Mouse (Mus musculus) layer of hippocampus, postnatal 25 days (tissue): Measurements from ENCODE around the gene Nr2c2ap. TPM values are rescaled to one million over a fixed set of nuclear protein-coding genes. Genes with fewer than 3 reads are reported as not detected.

Experiments used
- DNase-seq, 2 experiments: peaks; one replicate each; pipeline ENCODE4 v3.0.0; 2022; ENCODE audit warnings: mixed read lengths in 2 of 2, low spot score in 1 of 2; ENCODE audit errors: extremely low spot score in 1 of 2
- microRNA-seq, 2 experiments: library from miRNA; unstranded; fragments of <30 nt; microRNA quantifications; one replicate each; pipeline ENCODE4 v1.2.0; 2021
- total RNA-seq, 2 experiments: library from RNA; stranded (reverse); gene quantifications; 2 replicates each; pipeline ENCODE4 v1.2.3; 2021

Gene Nr2c2ap
- total RNA-seq, 2 experiments from 2014 or later, result 25.5 to 29.8 TPM

DNA sequence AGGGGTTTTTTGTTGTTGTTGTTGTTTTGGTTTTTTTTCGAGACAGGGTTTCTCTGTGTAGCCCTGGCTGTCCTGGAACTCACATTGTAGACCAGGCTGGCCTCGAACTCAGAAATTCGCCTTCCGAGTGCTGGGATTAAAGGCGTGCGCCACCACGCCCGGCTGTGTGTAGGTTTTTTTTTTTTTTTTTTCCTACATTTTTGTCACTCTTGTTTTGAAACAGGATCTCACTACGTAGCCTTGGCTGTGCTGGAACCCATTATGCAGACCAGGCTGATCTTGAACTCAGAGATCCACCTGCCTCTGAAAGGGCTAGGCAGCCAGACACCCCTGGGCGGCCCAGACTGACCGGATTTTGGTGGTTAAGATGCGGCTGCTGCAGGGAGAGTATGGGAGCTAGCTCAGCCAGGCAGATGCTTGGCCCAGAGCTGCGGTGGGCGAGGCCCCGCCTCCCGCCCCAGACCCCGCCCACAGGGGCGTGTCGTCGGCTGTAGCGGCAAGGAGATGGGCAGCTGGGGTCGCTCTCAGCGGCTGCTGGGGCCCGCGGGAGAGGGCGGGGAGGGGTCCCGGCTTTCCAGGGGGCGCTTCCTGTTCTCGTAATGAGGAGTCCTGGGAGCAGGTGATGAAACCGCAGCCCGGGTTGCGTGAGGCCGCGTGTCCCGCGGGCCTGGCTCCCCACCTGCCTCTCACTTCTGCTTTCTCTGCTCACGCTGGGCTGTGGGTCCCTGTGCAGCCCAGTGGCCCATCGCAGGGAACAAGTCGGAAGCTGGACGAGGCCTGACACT lies 27.1 kb downstream of the Nr2c2ap start:
- peak; percentile 37 to 49 for DNase-seq

DNA sequence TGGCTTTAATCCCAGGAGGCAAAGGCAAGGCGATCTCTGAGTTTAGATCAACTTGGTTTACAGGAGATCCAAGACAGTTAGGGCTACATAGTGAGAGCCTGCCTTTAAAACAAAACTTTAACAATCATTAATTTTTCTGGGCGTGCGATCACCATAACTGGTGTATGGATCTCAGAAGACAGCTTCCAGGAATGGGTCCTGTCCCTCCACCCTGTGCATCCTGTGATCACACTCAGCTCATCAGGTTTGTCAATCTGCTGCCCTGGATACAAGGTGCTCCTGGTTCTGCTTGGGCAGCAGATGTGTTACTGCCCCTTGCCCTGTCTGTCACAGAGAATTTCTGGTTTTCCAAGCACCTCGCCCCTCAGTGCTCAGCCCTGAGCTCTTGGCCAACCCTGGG lies 28.1 kb downstream of the Nr2c2ap start:
- DNase-seq, result no peak

DNA sequence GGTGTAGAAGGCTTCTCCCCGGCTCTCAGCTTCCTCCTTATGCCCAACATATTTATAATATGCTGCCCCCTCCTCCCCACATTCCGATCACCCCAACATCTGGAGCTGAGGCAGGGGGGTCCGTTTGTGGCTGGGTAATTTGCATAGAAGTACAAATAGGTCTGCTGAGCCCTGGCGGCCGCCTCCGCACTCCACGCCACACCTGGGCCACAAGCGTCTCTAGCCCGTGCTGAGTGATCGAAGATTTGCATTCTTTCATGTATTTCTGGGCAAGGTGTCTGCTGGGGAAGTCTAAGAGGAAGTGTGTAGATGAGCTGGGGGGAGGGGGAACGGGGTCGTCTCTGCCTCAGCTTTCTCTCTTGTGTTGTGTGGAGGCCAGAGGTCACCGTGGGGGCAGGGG lies 28.9 kb downstream of the Nr2c2ap start:
- DNase-seq, result no peak

DNA sequence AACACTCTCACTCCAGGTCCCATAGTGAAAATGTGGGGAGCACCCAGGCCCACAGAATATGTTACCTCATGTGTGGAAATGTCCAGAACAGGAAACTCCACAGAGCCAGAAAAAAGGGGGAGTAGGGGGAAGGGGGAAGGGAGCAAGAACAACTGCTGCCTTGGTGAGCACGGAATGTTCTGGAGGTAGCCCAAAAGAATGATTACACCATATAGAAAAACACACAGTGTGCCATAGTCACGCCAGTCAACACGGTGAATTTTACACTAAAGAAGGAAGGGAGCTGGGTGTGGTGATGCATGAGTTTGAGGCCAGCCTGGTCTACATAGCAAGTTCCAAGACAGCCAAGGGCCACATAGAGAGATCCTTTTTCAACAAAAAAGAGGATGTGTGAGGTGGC lies 32.2 kb downstream of the Nr2c2ap start:
- no peak for DNase-seq

DNA sequence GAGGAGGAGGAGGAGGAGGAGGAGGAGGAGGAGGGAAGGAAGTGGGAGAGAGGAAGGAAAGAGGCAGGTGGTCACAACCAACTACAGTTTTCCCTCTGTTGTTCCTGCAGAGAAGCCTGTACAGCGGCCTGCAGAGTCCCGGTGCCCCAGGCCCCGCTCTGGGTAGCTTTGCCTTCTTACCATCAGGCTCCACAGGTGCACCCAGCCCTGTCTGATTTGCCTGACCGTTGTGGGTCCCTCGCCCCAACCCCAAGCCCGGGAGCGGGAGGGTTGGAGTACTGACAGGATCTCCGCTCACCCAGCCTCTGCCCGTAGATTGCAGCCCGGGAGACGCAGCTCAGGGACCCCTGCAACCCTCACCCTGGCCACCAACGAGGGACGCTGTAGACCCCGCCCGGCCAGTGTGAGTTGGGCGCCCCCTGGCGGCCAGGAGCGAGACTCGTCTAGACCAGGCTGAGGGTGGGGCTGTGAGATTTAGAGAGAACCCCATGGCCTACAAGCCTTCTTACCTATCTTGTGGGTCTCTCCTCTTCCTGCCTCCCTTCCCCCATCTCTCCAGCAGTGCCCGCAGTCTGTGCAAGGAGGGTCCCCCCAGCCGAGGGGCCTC lies 35.5 kb downstream of the Nr2c2ap start:
- peak; percentile 46 to 79 for DNase-seq

DNA sequence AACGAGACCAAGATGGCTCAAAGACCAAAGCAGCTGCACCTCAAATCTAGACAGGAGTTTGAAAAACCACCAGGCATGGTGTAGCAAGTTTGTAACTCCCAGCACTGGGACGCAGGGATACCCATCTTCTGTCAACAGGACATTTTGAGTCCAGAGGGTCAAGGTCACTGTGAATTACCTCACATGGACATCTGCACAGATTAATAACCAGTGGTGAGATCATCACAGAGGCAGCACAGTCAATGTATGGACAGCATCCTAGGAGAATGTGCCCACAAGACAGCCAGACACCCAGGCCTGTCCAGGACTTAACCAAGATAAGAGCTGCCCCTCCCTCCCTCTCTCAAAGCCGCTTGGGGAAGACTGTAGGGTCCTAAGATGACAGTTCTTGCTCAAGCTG lies 39.0 kb downstream of the Nr2c2ap start:
- no peak for DNase-seq

DNA sequence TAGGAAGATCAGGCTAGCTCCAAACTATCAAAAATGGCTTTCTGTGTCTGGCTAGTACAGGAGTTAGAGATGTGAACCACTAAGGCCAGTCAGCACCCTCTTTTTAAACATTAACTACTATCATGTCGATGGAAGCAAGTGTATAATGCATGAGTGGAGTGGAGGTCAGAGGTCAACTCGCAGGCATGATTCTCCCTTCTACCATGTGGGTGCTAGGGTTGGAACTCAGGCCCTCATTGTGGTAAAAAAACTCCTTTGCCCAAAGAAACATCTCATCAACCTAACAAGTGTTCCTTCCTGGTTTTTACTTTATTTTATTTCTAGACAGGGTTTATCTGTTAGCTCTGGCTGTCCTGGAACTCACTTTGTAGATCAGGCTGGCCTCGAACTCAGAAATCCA lies 39.6 kb downstream of the Nr2c2ap start:
- DNase-seq, result no peak

DNA sequence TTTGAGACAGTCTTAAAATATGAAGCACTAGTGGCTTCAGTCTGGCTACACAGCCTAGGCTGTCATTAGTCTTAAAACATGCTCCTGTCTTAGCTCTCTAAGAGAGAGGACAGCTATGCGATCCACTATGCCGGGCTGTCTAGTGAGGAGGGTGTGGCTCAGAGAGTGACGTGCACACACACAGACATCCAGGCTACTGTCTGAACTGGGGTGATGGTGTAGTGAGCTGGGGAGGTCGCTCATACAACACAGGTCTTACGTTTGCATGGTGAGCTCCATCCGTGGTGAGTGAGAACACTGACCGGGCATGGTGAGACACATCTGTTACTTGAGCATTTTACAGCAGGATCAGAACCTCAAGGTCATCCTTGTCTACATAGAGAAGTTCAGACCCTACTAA lies 40.1 kb downstream of the Nr2c2ap start:
- no peak for DNase-seq

DNA sequence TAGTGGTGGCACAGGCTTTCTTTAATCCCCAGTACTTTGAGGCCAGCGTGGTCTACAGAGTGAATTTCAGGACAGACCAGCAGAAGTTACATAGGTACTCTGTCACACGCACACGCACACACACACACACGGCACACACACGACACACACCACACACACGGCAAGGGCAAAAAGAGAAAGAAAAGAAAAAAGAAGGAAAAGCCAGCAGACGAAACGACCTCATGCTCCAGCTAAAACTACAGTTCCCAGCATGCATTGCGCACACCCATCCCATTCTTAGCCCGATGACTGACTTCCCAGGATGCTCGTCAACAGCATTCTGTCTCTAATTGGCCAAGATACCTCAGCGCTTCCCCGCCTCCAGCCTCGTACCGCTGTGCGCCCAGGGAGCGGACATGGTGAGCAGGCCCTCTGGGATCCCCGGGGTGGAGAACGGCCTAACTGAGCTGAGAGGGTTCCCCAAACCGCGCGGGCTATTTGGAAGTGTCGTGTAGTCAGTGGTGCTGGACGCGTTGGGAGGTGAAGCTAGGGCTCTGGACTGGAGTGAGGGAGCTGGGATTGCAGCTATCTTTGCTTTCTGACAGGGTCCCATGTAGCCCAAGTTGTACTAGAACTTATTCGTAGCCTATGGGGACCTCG lies 41.0 kb downstream of the Nr2c2ap start, which contains the start of gene Tmem161a:
TSS of gene Tmem161a (plus strand) at position 314 of the 639 bp plus-strand sequence.
- DNase-seq, result peak; percentile 79

DNA sequence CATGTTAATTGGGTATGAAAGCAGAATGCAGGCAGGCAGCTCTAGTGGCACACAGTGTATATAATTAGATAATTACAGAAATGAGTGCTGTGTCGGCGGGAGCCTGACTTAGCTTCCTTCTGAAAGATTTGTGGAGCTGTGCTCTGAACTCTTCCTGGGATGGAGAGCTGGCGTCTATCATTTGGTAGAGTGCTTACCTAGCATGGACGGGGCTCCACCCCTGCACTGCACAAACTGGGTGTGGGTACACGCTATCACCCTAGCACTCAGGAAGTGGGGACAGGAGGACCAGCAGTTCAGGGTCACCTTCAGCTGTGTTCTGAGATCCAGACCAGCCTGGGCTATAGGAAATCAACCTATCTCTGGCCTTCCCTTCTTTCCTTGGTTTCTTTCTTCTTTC lies 42.2 kb downstream of the Nr2c2ap start:
- DNase-seq, result no peak

DNA sequence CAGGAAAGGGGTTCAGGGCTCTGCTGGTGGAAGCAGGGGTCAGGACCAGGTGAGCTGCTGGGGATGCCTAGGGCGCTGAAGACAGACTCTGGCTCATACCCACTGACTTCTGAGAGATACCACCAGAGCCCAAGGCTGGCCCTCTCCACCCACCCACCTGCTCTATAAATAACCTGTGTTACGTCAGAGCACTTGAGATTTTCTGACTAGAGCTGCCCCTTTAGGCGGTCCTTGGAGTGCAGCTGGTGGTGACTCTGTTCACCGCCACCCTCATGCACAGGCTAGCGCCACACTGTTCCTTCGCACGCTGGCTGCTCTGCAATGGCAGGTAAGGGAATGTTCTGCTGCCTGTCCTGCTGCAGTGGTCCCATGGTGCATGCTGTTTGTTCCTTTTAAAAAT lies 42.9 kb downstream of the Nr2c2ap start:
- no peak for DNase-seq

DNA sequence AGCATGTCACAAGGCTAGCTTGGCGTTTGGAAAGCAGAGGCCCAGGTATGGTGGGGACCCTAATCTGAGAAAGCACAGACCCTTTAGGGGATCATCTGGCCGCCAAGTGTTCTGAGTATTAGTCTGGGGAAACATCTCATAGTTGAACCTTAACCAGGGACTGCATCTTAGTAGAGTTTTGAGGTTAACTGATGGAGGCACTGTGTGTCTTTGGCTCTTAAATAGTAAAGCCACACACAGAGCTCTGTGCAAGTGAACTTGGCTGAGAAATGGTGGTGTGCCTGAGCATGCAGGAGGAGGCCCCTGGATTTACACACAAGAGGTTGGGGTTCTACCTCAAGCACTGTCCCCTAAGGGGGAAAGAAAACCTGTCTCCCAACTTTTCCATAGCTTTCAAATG lies 47.1 kb downstream of the Nr2c2ap start:
- no peak for DNase-seq

DNA sequence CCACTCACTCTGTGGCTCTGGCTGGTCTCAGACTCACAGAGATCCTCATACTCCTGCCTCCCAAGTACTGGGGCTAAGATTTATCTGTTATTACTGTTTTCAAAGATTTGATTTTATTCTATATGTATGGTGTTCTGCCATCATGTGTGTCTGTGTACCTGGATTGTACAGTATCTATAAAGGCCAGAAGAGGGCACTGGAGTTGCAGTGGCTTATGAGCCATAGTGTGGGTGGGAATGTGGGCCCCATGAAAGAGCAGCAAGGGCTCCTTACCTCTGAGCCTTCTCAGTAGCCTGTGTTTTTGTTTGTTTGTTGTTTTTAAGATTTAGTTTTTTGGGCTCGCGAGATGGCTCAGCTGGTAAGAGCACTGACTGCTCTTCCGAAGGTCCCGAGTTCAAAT lies 47.9 kb downstream of the Nr2c2ap start:
- DNase-seq, result no peak

DNA sequence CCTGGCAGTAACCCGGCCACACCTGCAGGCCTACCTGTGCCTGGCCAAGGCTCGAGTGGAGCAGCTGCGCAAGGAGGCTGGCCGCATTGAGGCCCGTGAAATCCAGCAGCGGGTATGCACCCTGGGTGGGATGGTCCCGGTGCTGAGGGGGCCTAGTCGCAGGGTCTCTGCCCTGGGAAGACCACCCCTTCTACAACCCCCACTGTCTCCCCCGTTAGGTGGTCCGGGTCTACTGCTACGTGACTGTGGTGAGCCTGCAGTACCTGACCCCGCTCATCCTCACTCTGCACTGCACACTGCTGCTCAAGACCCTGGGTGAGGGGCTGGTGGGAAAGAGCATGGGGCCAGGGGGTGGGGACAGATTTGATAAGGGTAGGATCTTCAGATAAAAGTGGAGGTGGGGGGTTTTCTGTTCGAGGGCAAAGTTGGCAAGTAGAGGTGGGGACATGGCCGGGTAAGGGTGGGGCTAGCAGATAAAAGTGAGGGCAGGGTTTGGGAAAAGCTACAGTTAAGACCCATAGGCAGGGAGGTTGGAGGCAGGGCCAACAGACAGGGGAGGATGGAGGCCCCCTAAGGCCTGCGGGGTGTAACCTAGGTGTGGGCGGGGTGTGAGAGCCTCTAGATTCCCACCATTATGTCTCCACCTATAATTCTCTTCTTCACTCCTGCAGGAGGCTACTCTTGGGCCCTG lies 50.2 kb downstream of the Nr2c2ap start:
- no peak for DNase-seq

DNA sequence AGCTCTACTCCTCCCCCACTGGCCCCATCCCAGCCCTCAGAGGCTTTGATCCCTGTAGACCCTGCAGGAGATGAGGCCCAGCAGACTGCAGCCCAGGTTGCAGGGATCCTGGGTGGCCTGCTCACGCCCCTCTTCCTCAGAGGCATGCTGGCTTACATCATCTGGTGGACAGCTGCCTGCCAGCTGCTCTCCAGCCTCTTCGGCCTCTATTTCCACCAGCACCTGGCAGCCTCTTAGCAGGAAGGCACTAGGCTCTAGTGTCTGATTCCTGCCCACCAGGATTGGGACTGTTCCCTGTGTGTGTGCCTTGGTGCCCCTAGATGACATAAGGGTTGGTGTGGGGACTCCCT lies 50.7 kb downstream of the Nr2c2ap start:
- no peak for DNase-seq

DNA sequence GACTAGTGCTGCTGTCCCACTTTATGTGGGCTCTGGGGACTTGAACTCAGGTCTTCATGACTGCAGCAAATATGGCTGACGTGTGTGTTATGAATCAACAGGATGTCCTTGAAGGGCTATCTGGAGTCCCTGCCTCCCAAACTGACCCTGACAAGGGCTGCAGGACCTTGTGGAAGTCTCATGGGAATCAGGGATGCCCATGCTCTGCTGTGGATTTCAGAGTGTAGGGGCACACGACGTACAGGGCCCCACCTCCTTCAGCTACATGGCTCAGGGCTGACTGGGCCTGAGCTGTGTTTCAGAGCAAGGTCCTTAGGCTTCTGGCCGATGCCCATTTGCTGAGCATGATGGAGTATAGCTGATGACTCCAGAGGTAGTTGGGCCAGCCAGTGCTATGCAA lies 52.1 kb downstream of the Nr2c2ap start:
- DNase-seq, result no peak

Small RNAs within 50 kb of the gene (microRNA-seq; reads per million reads assigned to microRNA genes)
- 14.3 to 17.7 reads per million in 2 experiments for gene Mir7066

Other genes starting within 250 kb of the Nr2c2ap start
- 1 to 10 TPM in 1 of 2 experiments, under 1 TPM in 1; 0.89 to 1.3 TPM for gene Cilp2, start 243.6 kb upstream of the Nr2c2ap start, total RNA-seq
- under 1 TPM; 0.27 to 0.28 TPM for gene Tssk6, start 229.1 kb upstream of the Nr2c2ap start, total RNA-seq
- gene Ndufa13, start 228.8 kb upstream of the Nr2c2ap start, total RNA-seq, result 100 to 1,000 TPM; 159 to 174 TPM
- gene Yjefn3, start 228.6 kb upstream of the Nr2c2ap start, total RNA-seq, result 10 to 100 TPM; 29.0 to 37.5 TPM
- 10 to 100 TPM; 30.7 TPM for gene Gatad2a, start 134.9 kb upstream of the Nr2c2ap start, total RNA-seq
- 10 to 100 TPM; 77.2 to 83.9 TPM for gene Mau2, start 88.6 kb upstream of the Nr2c2ap start, total RNA-seq
- gene Sugp1, start 88.5 kb upstream of the Nr2c2ap start, total RNA-seq, result 10 to 100 TPM; 48.7 to 58.3 TPM
- gene Tm6sf2, start 58.4 kb upstream of the Nr2c2ap start, total RNA-seq, result 1 to 10 TPM; 2.9 to 4.9 TPM
- gene Hapln4, start 47.9 kb upstream of the Nr2c2ap start, total RNA-seq, result 10 to 100 TPM; 68.2 to 77.5 TPM
- gene Ncan, start 10.5 kb upstream of the Nr2c2ap start, total RNA-seq, result 100 to 1,000 TPM; 188 to 207 TPM
- 10 to 100 TPM; 11.8 to 12.0 TPM for gene Rfxank, start 7.8 kb downstream of the Nr2c2ap start, total RNA-seq
- 10 to 100 TPM; 47.0 to 47.5 TPM for gene Borcs8, start 8.2 kb downstream of the Nr2c2ap start, total RNA-seq
- not detected for gene Mef2b, start 8.4 kb downstream of the Nr2c2ap start, total RNA-seq
- 10 to 100 TPM; 48.7 to 59.9 TPM for gene Tmem161a, start 41.0 kb downstream of the Nr2c2ap start, total RNA-seq
- 10 to 100 TPM; 34.9 to 42.0 TPM for gene Slc25a42, start 81.0 kb downstream of the Nr2c2ap start, total RNA-seq
- gene Sugp2, start 102.9 kb downstream of the Nr2c2ap start, total RNA-seq, result 100 to 1,000 TPM; 107 to 133 TPM
- 10 to 100 TPM; 43.4 to 49.4 TPM for gene Armc6, start 103.1 kb downstream of the Nr2c2ap start, total RNA-seq
- 10 to 100 TPM; 84.4 to 86.0 TPM for gene Homer3, start 151.5 kb downstream of the Nr2c2ap start, total RNA-seq
- 10 to 100 TPM; 44.7 to 47.5 TPM for gene Ddx49, start 171.2 kb downstream of the Nr2c2ap start, total RNA-seq
- 100 to 1,000 TPM; 123 to 141 TPM for gene Cope, start 171.2 kb downstream of the Nr2c2ap start, total RNA-seq
- 100 to 1,000 TPM; 117 to 122 TPM for gene Cers1, start 184.4 kb downstream of the Nr2c2ap start, total RNA-seq
- gene Gdf1, start 198.5 kb downstream of the Nr2c2ap start, total RNA-seq, result 10 to 100 TPM; 14.1 to 19.4 TPM
- 10 to 100 TPM; 61.8 to 66.1 TPM for gene Upf1, start 221.9 kb downstream of the Nr2c2ap start, total RNA-seq
- gene Comp, start 242.2 kb downstream of the Nr2c2ap start, total RNA-seq, result under 1 TPM; 0.32 to 0.47 TPM